Mouse (Mus musculus) myocyte (in vitro differentiated cells): Measurements from ENCODE around the gene Eif3i. TPM values are rescaled to one million over a fixed set of nuclear protein-coding genes. Genes with fewer than 3 reads are reported as not detected.
"Not testable (repeated sequence)": the region's sequence is repeated elsewhere in the genome, so short reads cannot be mapped to it uniquely, and the experiment has no call there.

Experiments used
- H3K27me3 ChIP-seq: one replicate; pipeline ENCODE4 v1.6.1; 2011; ENCODE audit not compliant: control insufficient read depth, insufficient read depth, insufficient read length
- H3K36me3 ChIP-seq: one replicate; pipeline ENCODE4 v1.6.1; 2011; ENCODE audit not compliant: control insufficient read depth, insufficient read depth
- H3K4me2 ChIP-seq: one replicate; pipeline ENCODE4 v1.6.1; 2011; ENCODE audit warnings: low read depth, control low read depth
- H3K4me3 ChIP-seq: one replicate; pipeline ENCODE4 v1.5.1; 2011; ENCODE audit warnings: mild to moderate bottlenecking, control low read depth, moderate library complexity
- H3K79me2 ChIP-seq: one replicate; pipeline ENCODE4 v1.6.1; 2011; ENCODE audit not compliant: control insufficient read depth, insufficient read depth
- H3ac ChIP-seq: one replicate; pipeline ENCODE4 v1.6.1; 2011; ENCODE audit not compliant: control insufficient read depth, insufficient read length
- CEBPB ChIP-seq: IDR thresholded peaks from 2 replicates; pipeline ENCODE4 v1.6.1; 2011; ENCODE audit warnings: mild to moderate bottlenecking, moderate library complexity; ENCODE audit not compliant: poor library complexity, insufficient read depth, severe bottlenecking
- E2F4 ChIP-seq: IDR thresholded peaks from one replicate; pipeline ENCODE4 v1.6.1; 2011; ENCODE audit warnings: mild to moderate bottlenecking, control low read depth, moderate library complexity; ENCODE audit not compliant: insufficient read depth
- MAX ChIP-seq: IDR thresholded peaks from one replicate; pipeline ENCODE4 v1.6.1; 2011; ENCODE audit warnings: low read depth, mild to moderate bottlenecking, control low read depth
- MYOD1 ChIP-seq, 3 experiments: IDR thresholded peaks; one replicate each; pipeline ENCODE4 v1.6.1; 2011; ENCODE audit warnings: control low read depth in 2 of 3, low read depth in 2 of 3, mild to moderate bottlenecking in 2 of 3, moderate library complexity in 1 of 3; ENCODE audit not compliant: insufficient read length in 2 of 3, control insufficient read depth in 1 of 3
- MYOG ChIP-seq, 3 experiments: IDR thresholded peaks; one replicate each; pipeline ENCODE4 v1.6.1; 2011; ENCODE audit warnings: control low read depth in 2 of 3, low read depth in 2 of 3, mild to moderate bottlenecking in 2 of 3; ENCODE audit not compliant: insufficient read length in 2 of 3, control insufficient read depth in 1 of 3, insufficient read depth in 1 of 3
- POLR2A ChIP-seq: IDR thresholded peaks from one replicate; pipeline ENCODE4 v1.6.1; 2011; ENCODE audit warnings: low read depth, mild to moderate bottlenecking, control low read depth, moderate library complexity; ENCODE audit not compliant: insufficient read length
- POLR2AphosphoS2 ChIP-seq: IDR thresholded peaks from one replicate; pipeline ENCODE4 v1.6.1; 2011; ENCODE audit warnings: low read depth, control low read depth; ENCODE audit not compliant: insufficient read length
- REST ChIP-seq: IDR thresholded peaks from one replicate; pipeline ENCODE4 v1.6.1; 2011; ENCODE audit warnings: mild to moderate bottlenecking, control low read depth, moderate library complexity; ENCODE audit not compliant: insufficient read depth, insufficient read length
- SRF ChIP-seq: IDR thresholded peaks from one replicate; pipeline ENCODE4 v1.6.1; 2011; ENCODE audit warnings: low read depth; ENCODE audit not compliant: control insufficient read depth, insufficient read length
- TCF12 ChIP-seq: IDR thresholded peaks from one replicate; pipeline ENCODE4 v1.6.1; 2011; ENCODE audit warnings: mild to moderate bottlenecking, control low read depth; ENCODE audit not compliant: poor library complexity, insufficient read depth, severe bottlenecking
- TCF3 ChIP-seq: IDR thresholded peaks from one replicate; pipeline ENCODE4 v1.6.1; 2011; ENCODE audit warnings: low read depth, control low read depth; ENCODE audit not compliant: insufficient read length
- USF1 ChIP-seq: IDR thresholded peaks from one replicate; pipeline ENCODE4 v1.6.1; 2011; ENCODE audit warnings: low read depth, mild to moderate bottlenecking, control low read depth, moderate library complexity
- polyA plus RNA-seq: library from polyadenylated mRNA; unstranded; fragments of >200 nt; fragmentation: generic; extraction: Trizol; gene quantifications from one replicate; pipeline ENCODE4 v1.2.1, GENCODE M21; 2012; ENCODE audit warnings: missing spikeins

Gene Eif3i
- polyA plus RNA-seq, 1 experiment = 358 TPM

DNA sequence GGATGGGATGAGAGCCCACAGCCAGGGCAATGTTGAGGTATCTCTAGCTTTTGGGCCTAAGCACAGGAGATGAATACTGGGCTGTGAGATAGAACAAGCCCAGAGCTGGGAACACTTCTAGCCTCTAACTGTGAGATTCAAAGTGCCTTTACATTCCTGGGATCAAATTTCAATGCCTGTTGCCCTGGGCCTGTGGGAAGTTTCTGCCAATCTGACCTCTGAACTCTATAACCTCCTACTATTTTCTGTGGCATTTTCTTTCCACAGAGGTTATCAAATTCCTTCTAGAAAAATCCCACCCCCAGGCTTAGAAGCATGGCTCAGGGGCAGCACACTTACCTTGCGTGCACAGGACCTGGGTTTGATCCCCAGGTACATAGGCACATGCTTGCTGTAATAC is 50.2 kb downstream of the Eif3i start:
- H3K79me2 ChIP-seq = no peaks in the 10 kb centered on the region
- no peaks in the 10 kb centered on the region for H3K27me3 ChIP-seq
- H3K4me3 ChIP-seq = no peak overlapping the region
- no peak overlapping the region for H3ac ChIP-seq
- TF ChIP-seq TCF12 = no peak
- no peak for TF ChIP-seq USF1
- TF ChIP-seq SRF = no peak
- no peaks in the 10 kb centered on the region for H3K36me3 ChIP-seq
- H3K4me2 ChIP-seq = no peak overlapping the region

DNA sequence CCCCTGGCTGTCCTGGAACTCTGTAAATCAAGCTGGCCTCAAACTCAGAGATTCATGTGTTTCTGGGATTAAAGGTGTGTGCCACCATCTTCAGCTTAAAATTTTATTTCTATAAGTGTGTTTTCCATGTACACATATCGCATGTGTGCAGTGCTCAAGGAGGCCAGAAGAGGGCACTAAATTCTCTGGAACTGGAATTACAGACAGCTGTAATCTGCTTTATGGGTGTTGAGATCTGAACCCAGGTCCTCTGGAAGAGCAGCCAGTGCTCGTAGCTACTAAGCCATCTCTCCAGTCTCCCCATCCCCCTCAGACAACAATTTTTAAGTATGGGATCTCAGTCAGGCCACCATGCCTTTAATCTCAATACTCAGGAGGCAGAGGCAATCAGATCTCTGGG is 51.1 kb downstream of the Eif3i start:
- H3K36me3 ChIP-seq = no peaks in the 10 kb centered on the region

DNA sequence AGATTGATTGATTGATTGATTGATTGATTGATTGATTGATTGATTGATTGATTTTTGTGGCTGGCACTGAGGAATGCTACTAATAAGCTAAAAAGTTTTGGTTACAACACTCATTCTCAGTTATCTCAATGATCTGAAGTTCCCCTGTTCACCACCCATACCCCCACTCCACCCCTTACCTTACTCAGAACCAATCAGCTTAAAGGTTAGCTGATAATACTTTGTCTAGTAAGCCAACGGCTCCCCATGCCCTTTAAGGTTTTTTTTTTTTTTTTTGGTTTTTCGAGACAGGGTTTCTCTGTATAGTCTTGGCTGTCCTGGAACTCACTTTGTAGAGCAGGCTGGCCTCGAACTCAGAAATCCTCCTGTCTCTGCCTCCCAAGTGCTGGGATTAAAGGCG is 52.8 kb downstream of the Eif3i start:
- not testable (repeated sequence) for H3K4me2 ChIP-seq, H3ac ChIP-seq, H3K27me3 ChIP-seq, H3K4me3 ChIP-seq, H3K36me3 ChIP-seq, H3K79me2 ChIP-seq

More for the DNA sequence above, 51.1 kb downstream of the Eif3i start:
- Histone ChIP-seq H3K4me2 (no peak overlapping the region), H3K4me3 (no peak overlapping the region), H3K27me3 (no peaks in the 10 kb centered on the region), H3ac (no peak overlapping the region), H3K79me2 (no peaks in the 10 kb centered on the region)
- TF ChIP-seq REST (no peak), E2F4 (no peak), SRF (no peak), POLR2AphosphoS2 (no peak), CEBPB (no peak), MYOD1 (IDR thresholded peaks at IDR 0.05; ENCODE audit: control insufficient read depth in 1 of 3, insufficient read length in 2 of 3, low read depth in 2 of 3) (no peak), MAX (no peak), POLR2A (no peak), MYOG (IDR thresholded peaks at IDR 0.05; ENCODE audit: control insufficient read depth in 1 of 3, insufficient read depth in 1 of 3, insufficient read length in 2 of 3, low read depth in 2 of 3) (no peak), TCF12 (no peak)

DNA sequence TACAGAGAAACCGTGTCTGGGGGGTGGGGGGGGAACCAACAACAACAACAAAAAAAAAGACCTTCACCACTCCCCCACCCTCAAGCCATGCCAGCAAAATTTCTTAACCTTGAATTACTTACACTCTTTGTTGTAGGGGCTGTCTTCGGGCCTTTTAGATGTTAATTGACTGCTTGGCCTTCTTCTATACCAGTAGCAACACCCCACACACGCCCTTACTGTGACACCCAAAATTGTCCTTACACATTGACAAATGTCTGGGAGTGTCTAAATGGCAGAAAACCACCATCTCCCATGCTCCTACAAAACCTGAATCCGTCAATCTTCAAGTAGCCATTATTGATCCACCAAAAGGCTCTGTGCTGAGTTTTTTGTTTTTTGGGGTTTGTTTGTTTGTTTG is 56.3 kb downstream of the Eif3i start:
- Histone ChIP-seq H3K4me3 (no peak overlapping the region), H3K79me2 (peaks cover 31% of the 10 kb centered on the region), H3K27me3 (no peaks in the 10 kb centered on the region), H3K4me2 (no peak overlapping the region), H3K36me3 (no peaks in the 10 kb centered on the region), H3ac (no peak overlapping the region)
- TF ChIP-seq POLR2A (no peak), E2F4 (no peak), REST (no peak), MAX (no peak), TCF3 (no peak), CEBPB (no peak), USF1 (no peak), MYOG (IDR thresholded peaks at IDR 0.05; ENCODE audit: control insufficient read depth in 1 of 3, insufficient read depth in 1 of 3, insufficient read length in 2 of 3, low read depth in 2 of 3) (no peak), TCF12 (no peak), SRF (no peak), POLR2AphosphoS2 (no peak), MYOD1 (IDR thresholded peaks at IDR 0.05; ENCODE audit: control insufficient read depth in 1 of 3, insufficient read length in 2 of 3, low read depth in 2 of 3) (no peak)

DNA sequence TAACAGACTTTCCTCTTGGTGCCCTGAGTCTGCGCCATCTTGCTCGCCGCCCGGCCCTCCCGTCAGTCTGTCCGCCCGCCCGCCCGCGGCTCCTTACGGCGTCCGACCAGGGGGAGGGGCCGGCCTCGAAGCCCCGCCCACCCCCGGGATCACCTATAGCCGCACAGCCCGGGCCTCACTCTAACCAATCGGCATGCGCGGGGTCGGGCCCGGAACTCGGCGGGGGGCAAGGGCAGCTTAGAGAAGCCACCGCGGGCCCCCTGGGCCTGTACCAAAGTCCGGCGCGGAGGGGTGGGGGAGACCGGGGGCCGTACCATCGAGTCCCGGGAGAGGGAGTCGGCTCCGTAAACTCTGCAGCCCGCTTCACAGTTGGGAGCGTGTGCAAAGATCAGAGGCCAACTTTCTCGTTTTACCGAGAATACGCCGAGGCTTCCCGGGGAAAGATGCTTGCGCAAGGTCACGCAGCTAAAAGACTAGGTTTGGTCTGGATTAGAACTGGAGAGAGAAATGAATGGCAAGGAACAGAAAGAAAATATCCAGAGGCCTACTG is 57.8 kb downstream of the Eif3i start, which contains the start of gene Hdac1:
Gene Hdac1, minus strand, starts transcription at position 122 of the 550 bp plus-strand sequence.
- no peaks in the 10 kb centered on the region for H3K36me3 ChIP-seq
- peak within 1 kb of the TSS; percentile 50 for H3ac ChIP-seq
- H3K27me3 ChIP-seq = no peaks in the 10 kb centered on the region
- peak within 1 kb of the TSS; percentile 84 for H3K4me3 ChIP-seq
- peaks cover 43% of the 10 kb centered on the region for H3K79me2 ChIP-seq
- TF ChIP-seq MYOD1 (IDR thresholded peaks at IDR 0.05; ENCODE audit: control insufficient read depth in 1 of 3, insufficient read length in 2 of 3, low read depth in 2 of 3) (no peak), CEBPB (peak; percentile 53), E2F4 (no peak), POLR2A (peak; percentile 64), MAX (no peak), TCF3 (no peak), REST (no peak), USF1 (no peak), SRF (no peak), POLR2AphosphoS2 (peak; percentile 43), MYOG (IDR thresholded peaks at IDR 0.05; ENCODE audit: control insufficient read depth in 1 of 3, insufficient read depth in 1 of 3, insufficient read length in 2 of 3, low read depth in 2 of 3) (no peak), TCF12 (no peak)
- peak within 1 kb of the TSS; percentile 82 for H3K4me2 ChIP-seq

Other genes starting within 250 kb of the Eif3i start
- gene Zbtb8a, start 222.5 kb downstream of the Eif3i start, polyA plus RNA-seq = 5.8 TPM
- gene Zbtb8b, start 159.8 kb downstream of the Eif3i start, polyA plus RNA-seq = 0.04 TPM
- gene Bsdc1, start 139.1 kb downstream of the Eif3i start, polyA plus RNA-seq = 22.9 TPM
- not detected for gene Tssk3, start 109.6 kb downstream of the Eif3i start, polyA plus RNA-seq
- gene Fam229a, start 109.5 kb downstream of the Eif3i start, polyA plus RNA-seq = 0.10 TPM
- 41.6 TPM for gene Marcksl1, start 87.1 kb downstream of the Eif3i start, polyA plus RNA-seq
- 50.4 TPM for gene Hdac1, start 57.9 kb downstream of the Eif3i start, polyA plus RNA-seq
- gene Lck, start 27.0 kb downstream of the Eif3i start, polyA plus RNA-seq = 2.1 TPM
- 0.10 TPM for gene Fam167b, start 22.1 kb downstream of the Eif3i start, polyA plus RNA-seq
- gene Tmem234, start within 50 bp of the Eif3i start, polyA plus RNA-seq = 220 TPM
- 0.36 TPM for gene Dcdc2b, start 13.6 kb upstream of the Eif3i start, polyA plus RNA-seq
- gene Iqcc, start 18.5 kb upstream of the Eif3i start, polyA plus RNA-seq = 20.1 TPM
- gene Ccdc28b, start 23.3 kb upstream of the Eif3i start, polyA plus RNA-seq = 14.8 TPM
- 23.6 TPM for gene Txlna, start 40.4 kb upstream of the Eif3i start, polyA plus RNA-seq
- gene Kpna6, start 72.1 kb upstream of the Eif3i start, polyA plus RNA-seq = 32.2 TPM
- 9.7 TPM for gene Tmem39b, start 96.2 kb upstream of the Eif3i start, polyA plus RNA-seq
- 40.4 TPM for gene Khdrbs1, start 141.7 kb upstream of the Eif3i start, polyA plus RNA-seq
- gene Ptp4a2, start 210.6 kb upstream of the Eif3i start, polyA plus RNA-seq = 138 TPM